In the genomic region with DNA sequence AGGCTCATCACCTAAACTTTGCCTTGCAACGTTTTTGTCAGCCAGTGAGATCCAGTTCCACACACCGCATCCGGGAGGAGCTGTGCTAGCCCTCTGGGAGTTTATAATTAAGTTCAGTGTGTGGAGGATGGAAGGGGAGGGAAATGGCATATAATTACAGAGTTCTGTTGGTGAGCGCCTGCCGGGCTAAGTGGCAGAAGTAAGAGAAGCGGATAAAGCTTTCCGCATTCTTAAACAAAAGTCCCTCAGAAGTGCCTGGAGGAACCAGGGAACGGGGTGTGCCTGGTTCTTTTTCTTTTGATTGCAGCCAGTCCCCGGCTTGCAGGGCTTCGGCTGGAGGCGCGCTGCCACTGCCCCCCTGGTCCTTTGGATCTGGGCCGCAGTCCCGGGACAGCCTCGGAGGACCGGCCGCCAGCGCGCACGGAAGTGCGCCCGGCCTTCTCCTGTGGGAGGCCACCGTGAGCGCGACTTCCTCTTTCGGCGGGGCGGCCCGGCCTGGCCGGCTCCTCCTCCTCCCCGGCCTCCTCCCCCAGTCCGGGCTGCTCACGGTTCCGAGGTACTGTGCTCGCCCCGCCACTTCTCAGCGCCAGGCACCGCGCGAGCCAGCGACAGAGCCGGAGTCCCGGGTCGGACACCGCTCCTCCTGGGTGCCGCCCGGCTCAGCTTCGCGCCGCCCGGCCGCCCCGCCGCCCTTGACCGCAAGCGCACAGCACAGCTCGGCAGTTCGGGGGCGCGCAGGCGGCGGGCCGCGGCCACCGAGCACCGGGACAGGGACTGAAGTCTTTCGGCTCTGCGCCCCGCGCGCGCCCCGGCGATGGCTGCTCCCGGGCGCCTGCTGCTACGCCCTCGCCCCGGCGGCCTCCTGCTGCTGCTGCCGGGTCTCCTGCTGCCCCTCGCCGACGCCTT, we compare ENCODE assay signal across 8 mouse cellular contexts. TPM values are rescaled to one million over a fixed set of nuclear protein-coding genes. Genes with fewer than 3 reads are reported as not detected.
DNase-seq lines count a peak whose midpoint lies in the region; ATAC-seq and TF ChIP-seq lines count a peak whose summit lies in the region.

A gene (plus strand): TSS at position 477 of the 906 bp plus-strand sequence.

- no peaks in the 10 kb centered on the region for H3K9me3 ChIP-seq in forebrain, embryonic 14.5 days (replicated peaks; ENCODE audit: control insufficient read depth, low read length)
- H3K9me3 ChIP-seq in heart, postnatal 0 days (replicated peaks; ENCODE audit: control insufficient read depth, low read length) = no peaks in the 10 kb centered on the region
- H3K9me3 ChIP-seq in liver, embryonic 14.5 days (ENCODE audit: control insufficient read depth, low read length) = no peaks in the 10 kb centered on the region
- no peaks in the 10 kb centered on the region for H3K9me3 ChIP-seq in stomach, embryonic 14.5 days (ENCODE audit: control insufficient read depth, low read depth, low read length)

- TF ChIP-seq CTCF in heart, postnatal 0 days (IDR thresholded peaks at IDR 0.05; ENCODE audit: low read depth) = no peak
- no peak for TF ChIP-seq CTCF in liver, embryonic 14.5 days (IDR thresholded peaks at IDR 0.05; ENCODE audit: low read depth)

- no peaks in the 10 kb centered on the region for H3K36me3 ChIP-seq in forebrain, embryonic 14.5 days (ENCODE audit: control insufficient read depth, insufficient read depth, low read length)
- H3K36me3 ChIP-seq in heart, postnatal 0 days (replicated peaks; ENCODE audit: control insufficient read depth, insufficient read depth, low read length) = no peaks in the 10 kb centered on the region
- H3K36me3 ChIP-seq in liver, embryonic 14.5 days (replicated peaks; ENCODE audit: control insufficient read depth, insufficient read depth, low read depth) = no peaks in the 10 kb centered on the region
- H3K36me3 ChIP-seq in stomach, embryonic 14.5 days (ENCODE audit: control insufficient read depth, insufficient read depth, low read length) = no peaks in the 10 kb centered on the region

- peaks cover 2% of the 10 kb centered on the region for H3K4me1 ChIP-seq in brown adipose tissue, adult 24 weeks (ENCODE audit: control insufficient read depth, insufficient read depth, insufficient read length, low read length)
- no peaks in the 10 kb centered on the region for H3K4me1 ChIP-seq in forebrain, embryonic 14.5 days (ENCODE audit: control insufficient read depth, insufficient read depth, low read length)
- H3K4me1 ChIP-seq in heart, postnatal 0 days (ENCODE audit: control insufficient read depth, insufficient read depth) = peaks cover 29% of the 10 kb centered on the region
- peaks cover 0 to 2% of the 10 kb centered on the region in 2 experiments; a peak in 1 of 4 replicates for H3K4me1 ChIP-seq in liver, embryonic 14.5 days (replicated peaks; ENCODE audit: control insufficient read depth in 2 of 2, insufficient read depth in 2 of 2, low read length in 1 of 2)
- peaks cover 14% of the 10 kb centered on the region; the same call in 1 of the 2 replicates for H3K4me1 ChIP-seq in stomach, embryonic 14.5 days (ENCODE audit: control insufficient read depth, insufficient read depth, low read length)

- peak within 1 kb of the TSS; percentile 83 for H3K4me2 ChIP-seq in forebrain, embryonic 14.5 days (ENCODE audit: low read length)
- peak within 1 kb of the TSS; percentile 95 for H3K4me2 ChIP-seq in heart, postnatal 0 days (ENCODE audit: low read depth, low read length)
- peak within 1 kb of the TSS; percentile 49 for H3K4me2 ChIP-seq in liver, embryonic 14.5 days (ENCODE audit: low read depth)
- H3K4me2 ChIP-seq in stomach, embryonic 14.5 days (replicated peaks; ENCODE audit: low read depth, low read length) = peak within 1 kb of the TSS; percentile 58

- under 1% methylated on average over 84 of the region's 84 CpGs for WGBS in forebrain, embryonic 14.5 days
- WGBS in heart, postnatal 0 days = under 1% methylated on average over 74 of the region's 84 CpGs
- under 1% methylated on average over 74 of the region's 84 CpGs for WGBS in liver, embryonic 14.5 days (ENCODE audit: insufficient replicate concordance)
- under 1% methylated on average over 63 of the region's 84 CpGs for WGBS in stomach, embryonic 14.5 days

- peak within 1 kb of the TSS; percentile 83 for H3K27ac ChIP-seq in brown adipose tissue, adult 24 weeks (replicated peaks; ENCODE audit: low read depth, low read length)
- peak within 1 kb of the TSS; percentile 81 for H3K27ac ChIP-seq in forebrain, embryonic 14.5 days (ENCODE audit: low read depth, low read length)
- H3K27ac ChIP-seq in heart, postnatal 0 days (ENCODE audit: low read depth) = peak within 1 kb of the TSS; percentile 94
- no peak within 1 kb of the TSS; the same call in 1 of the 2 replicates for H3K27ac ChIP-seq in liver, embryonic 14.5 days
- H3K27ac ChIP-seq in stomach, embryonic 14.5 days (ENCODE audit: low read length) = peak within 1 kb of the TSS; percentile 97

- H3K27me3 ChIP-seq in forebrain, embryonic 14.5 days (replicated peaks; ENCODE audit: control insufficient read depth, insufficient read depth, low read length) = no peaks in the 10 kb centered on the region
- H3K27me3 ChIP-seq in heart, postnatal 0 days (ENCODE audit: control insufficient read depth, insufficient read depth, low read length) = no peaks in the 10 kb centered on the region
- peaks cover 8% of the 10 kb centered on the region for H3K27me3 ChIP-seq in liver, embryonic 14.5 days (ENCODE audit: control insufficient read depth, insufficient read depth, low read length)
- no peaks in the 10 kb centered on the region for H3K27me3 ChIP-seq in stomach, embryonic 14.5 days (ENCODE audit: control insufficient read depth, insufficient read depth, low read length)

- DNase-seq in forebrain, embryonic 14.5 days (ENCODE audit: low spot score) = peak; percentile 76
- peak; percentile 79 for DNase-seq in heart, postnatal 0 days (ENCODE audit: low spot score)
- peak; percentile 97 to 98 for DNase-seq in kidney, postnatal 36 days
- peak; percentile 34 to 41 (median 40) for DNase-seq in liver, embryonic 14.5 days (ENCODE audit: low read depth in 3 of 3, low spot score in 3 of 3)
- DNase-seq in natural killer cell, adult 2 months (ENCODE audit: low spot score in 2 of 2) = peak; percentile 79 to 88

- H3K4me3 ChIP-seq in brown adipose tissue, adult 24 weeks (ENCODE audit: insufficient read depth, low read depth, low read length) = peak within 1 kb of the TSS; percentile 89
- peak within 1 kb of the TSS; percentile 81 for H3K4me3 ChIP-seq in forebrain, embryonic 14.5 days (ENCODE audit: low read depth, low read length)
- peak within 1 kb of the TSS; percentile 96 for H3K4me3 ChIP-seq in heart, postnatal 0 days (ENCODE audit: low read depth, low read length)
- H3K4me3 ChIP-seq in liver, embryonic 14.5 days (ENCODE audit: insufficient read depth in 1 of 2, low read depth in 2 of 2, low read length in 2 of 2) = peak within 1 kb of the TSS; percentile 67 to 79
- H3K4me3 ChIP-seq in stomach, embryonic 14.5 days (ENCODE audit: low read depth, low read length) = peak within 1 kb of the TSS; percentile 89

- peak within 1 kb of the TSS; percentile 80 for H3K9ac ChIP-seq in forebrain, embryonic 14.5 days (ENCODE audit: low read length)
- peak within 1 kb of the TSS; percentile 94 for H3K9ac ChIP-seq in heart, postnatal 0 days (replicated peaks; ENCODE audit: low read depth, low read length)
- peak within 1 kb of the TSS; percentile 49 for H3K9ac ChIP-seq in liver, embryonic 14.5 days (replicated peaks)
- peak within 1 kb of the TSS; percentile 86 for H3K9ac ChIP-seq in stomach, embryonic 14.5 days (replicated peaks; ENCODE audit: low read depth, low read length)

- no peak for TF ChIP-seq EP300 in heart, postnatal 0 days (IDR thresholded peaks at IDR 0.05; ENCODE audit: low read depth)
- TF ChIP-seq EP300 in liver, embryonic 14.5 days (IDR thresholded peaks at IDR 0.05; ENCODE audit: low read depth) = no peak

- ATAC-seq in CD4-positive, CD25-positive, alpha-beta regulatory T cell, adult 4 months = peak; percentile 74
- ATAC-seq in forebrain, embryonic 14.5 days = peak; percentile 96
- ATAC-seq in heart, postnatal 0 days (ENCODE audit: insufficient read depth, low read depth) = peak; percentile 95
- ATAC-seq in liver, embryonic 14.5 days (ENCODE audit: insufficient read depth) = peak; percentile 92
- ATAC-seq in stomach, embryonic 14.5 days (ENCODE audit: insufficient number of reproducible peaks, insufficient read depth, low FRiP score, low read depth) = peak; percentile 96

RNA-seq across cellular contexts. Expression of the gene that starts here (rescaled TPM):
- polyA plus RNA-seq in CD4-positive, CD25-positive, alpha-beta regulatory T cell, adult 4 months (2017; shearing (Covaris generic)) = 10 to 100 TPM; 46.8 to 71.6 TPM
- 25.3 and 29.7 TPM in 2 replicates for polyA plus RNA-seq in brown adipose tissue, adult 24 weeks (2012; ENCODE audit: insufficient read depth, insufficient read length, missing spikeins)
- 16.2 and 17.7 TPM in 2 replicates for polyA plus RNA-seq in forebrain, embryonic 14.5 days (2014; fragmentation: Nextera tagmentation; extraction: Ambion mirVana)
- total RNA-seq in heart, postnatal 0 days (2014; rRNA removed; ENCODE audit: low replicate concordance) = 23.2 and 66.4 TPM in 2 replicates
- 37.4 and 42.1 TPM in 2 replicates for polyA plus RNA-seq in heart, postnatal 0 days (2015; fragmentation: Nextera tagmentation; extraction: Ambion mirVana)
- 3.1 and 4.1 TPM in 2 replicates for polyA plus RNA-seq in liver, embryonic 14.5 days (2012; rRNA removed)
- polyA plus RNA-seq in liver, embryonic 14.5 days (2014; fragmentation: Nextera tagmentation; extraction: Ambion mirVana) = 11.2 and 13.1 TPM in 2 replicates
- 96.2 and 106 TPM in 2 replicates for polyA plus RNA-seq in stomach, embryonic 14.5 days (2014; fragmentation: Nextera tagmentation; extraction: Ambion mirVana)

Comparison
In these comparisons a context has a peak if more than half of its experiments do, and no peak if none do; other contexts are left out.
1. DNase-seq: peak in every context shown above with its lines; median percentile 98 in kidney, postnatal 36 days; 84 in natural killer cell, adult 2 months; 79 in heart, postnatal 0 days; 76 in forebrain, embryonic 14.5 days; 40 in liver, embryonic 14.5 days.